Mouse (Mus musculus): Measurements from ENCODE around the gene Ankrd1. TPM values are rescaled to one million over a fixed set of nuclear protein-coding genes. Genes with fewer than 3 reads are reported as not detected.

Gene Ankrd1
- polyA plus RNA-seq, 1 experiment from 2014 or later = 0.40 TPM

DNA sequence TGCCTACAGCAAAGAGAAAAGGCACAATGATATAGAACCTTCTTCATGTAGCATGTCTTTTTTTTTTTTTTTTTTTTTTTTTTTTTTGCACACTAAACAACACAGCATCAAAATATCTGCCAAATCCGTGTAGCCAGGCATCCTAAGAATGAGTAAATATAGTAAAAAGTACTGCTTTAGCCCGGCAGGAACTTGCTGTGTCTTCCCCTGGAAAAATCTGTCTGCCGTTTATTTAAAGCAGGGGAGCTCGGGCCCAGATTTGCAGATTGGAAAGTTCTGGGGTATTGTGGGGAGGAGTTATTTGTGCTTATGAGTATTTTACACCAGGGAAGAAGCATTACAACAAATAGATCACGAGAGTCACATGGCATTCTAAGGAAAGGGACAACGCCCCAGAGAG is 12.1 kb upstream of the Ankrd1 start:
- Histone ChIP-seq H3K27me3 (no peaks in the 10 kb centered on the region), H3K9me3 (no peaks in the 10 kb centered on the region), H3K4me3 (no peak overlapping the region), H3K4me2 (replicated peaks) (no peak overlapping the region), H3K36me3 (no peaks in the 10 kb centered on the region), H3K9ac (no peak overlapping the region), H3K27ac (no peak overlapping the region), H3K4me1 (0 out of 2 replicates have a peak, but pooled peaks cover 7% of the 10 kb centered on the region)
- 66% methylated on average over 6 of the region's 6 CpGs for WGBS
- ATAC-seq (ENCODE audit: insufficient number of reproducible peaks, insufficient read depth, low FRiP score, low TSS enrichment) = no peak

DNA sequence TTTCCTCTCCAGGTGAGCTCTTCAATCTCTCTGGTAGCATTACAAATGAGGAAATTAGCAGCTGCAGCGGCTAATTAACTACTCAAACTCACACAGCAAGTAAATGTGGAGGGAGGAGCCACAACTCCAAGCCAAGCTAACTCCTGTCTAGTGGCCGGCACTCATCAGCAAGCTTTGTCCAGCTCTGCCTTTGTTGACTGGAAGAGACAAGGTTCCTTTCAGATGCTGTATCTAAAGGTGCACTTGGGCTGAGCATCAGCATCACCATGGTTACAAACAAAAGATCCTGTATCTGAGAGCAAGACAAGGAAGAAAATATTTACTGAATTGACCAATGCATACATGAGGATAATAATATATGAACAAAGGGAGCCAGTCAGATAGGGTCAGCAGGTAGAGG is 10.3 kb upstream of the Ankrd1 start:
- Histone ChIP-seq H3K27me3 (no peaks in the 10 kb centered on the region), H3K4me1 (0 out of 2 replicates have a peak, but pooled peaks cover 7% of the 10 kb centered on the region), H3K4me3 (no peak overlapping the region), H3K9ac (no peak overlapping the region), H3K9me3 (no peaks in the 10 kb centered on the region), H3K4me2 (replicated peaks) (no peak overlapping the region), H3K27ac (no peak overlapping the region), H3K36me3 (no peaks in the 10 kb centered on the region)
- WGBS = 44% methylated on average over 2 of the region's 2 CpGs
- ATAC-seq (ENCODE audit: insufficient number of reproducible peaks, insufficient read depth, low FRiP score, low TSS enrichment) = no peak

DNA sequence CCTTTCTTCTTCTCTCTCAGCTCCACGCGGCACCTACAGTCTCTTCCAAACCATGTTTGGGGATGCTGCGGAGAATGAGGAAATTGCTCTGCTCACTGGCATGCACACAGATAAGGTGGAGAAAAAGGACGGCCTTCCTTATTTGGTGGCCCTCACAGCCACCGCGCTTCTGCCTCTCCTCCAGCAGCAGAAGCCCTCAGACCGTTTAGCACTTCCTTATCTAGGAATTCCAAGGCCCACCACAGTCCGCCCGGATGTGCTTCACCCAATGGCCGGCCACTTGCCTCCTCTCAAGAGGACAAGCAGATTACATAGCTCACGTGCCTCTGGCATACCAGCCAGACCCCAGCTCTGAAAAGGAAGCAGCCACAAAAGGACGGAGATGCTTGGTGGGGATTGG is 9.7 kb upstream of the Ankrd1 start:
- H3K9ac ChIP-seq = no peak overlapping the region
- no peak overlapping the region for H3K27ac ChIP-seq
- no peak overlapping the region for H3K4me3 ChIP-seq
- WGBS = 51% methylated on average over 12 of the region's 12 CpGs
- H3K4me1 ChIP-seq = 0 out of 2 replicates have a peak, but pooled peaks cover 7% of the 10 kb centered on the region
- H3K27me3 ChIP-seq = no peaks in the 10 kb centered on the region
- H3K9me3 ChIP-seq = no peaks in the 10 kb centered on the region
- no peak overlapping the region for H3K4me2 ChIP-seq (replicated peaks)
- ATAC-seq (ENCODE audit: insufficient number of reproducible peaks, insufficient read depth, low FRiP score, low TSS enrichment) = no peak
- no peaks in the 10 kb centered on the region for H3K36me3 ChIP-seq

DNA sequence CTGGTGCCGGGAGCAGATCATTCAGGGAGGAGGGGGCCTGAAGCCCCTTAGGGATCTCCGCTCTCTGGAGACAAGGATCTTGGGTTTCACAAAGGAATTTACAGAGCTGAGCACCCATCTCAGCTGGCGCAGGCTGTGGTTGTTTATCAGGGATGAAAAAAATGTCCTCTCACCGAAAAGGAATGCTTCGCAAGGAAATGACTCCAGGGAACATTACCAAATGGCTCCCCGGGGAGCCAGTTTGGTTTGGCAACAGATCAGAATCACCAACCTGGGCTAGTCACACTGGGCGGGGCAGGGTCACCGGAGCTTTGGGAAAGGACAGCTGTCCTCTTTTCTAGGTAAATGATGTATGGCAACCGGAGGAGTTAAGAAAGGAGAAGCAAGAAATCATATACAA is 9.3 kb upstream of the Ankrd1 start:
- no peaks in the 10 kb centered on the region for H3K36me3 ChIP-seq
- H3K9me3 ChIP-seq = no peaks in the 10 kb centered on the region
- WGBS = 46% methylated on average over 9 of the region's 9 CpGs
- no peak overlapping the region for H3K9ac ChIP-seq
- ATAC-seq (ENCODE audit: insufficient number of reproducible peaks, insufficient read depth, low FRiP score, low TSS enrichment) = no peak
- H3K27me3 ChIP-seq = no peaks in the 10 kb centered on the region
- H3K27ac ChIP-seq = no peak overlapping the region
- H3K4me3 ChIP-seq = no peak overlapping the region
- no peak overlapping the region for H3K4me2 ChIP-seq (replicated peaks)
- 0 out of 2 replicates have a peak, but pooled peaks cover 7% of the 10 kb centered on the region for H3K4me1 ChIP-seq

- H3K27me3 ChIP-seq = no peaks in the 10 kb centered on the region
- no peak overlapping the region for H3K4me2 ChIP-seq (replicated peaks)
- H3K36me3 ChIP-seq = no peaks in the 10 kb centered on the region
- no peak for ATAC-seq (ENCODE audit: insufficient number of reproducible peaks, insufficient read depth, low FRiP score, low TSS enrichment)
- WGBS = 94% methylated on average over 3 of the region's 3 CpGs
- H3K27ac ChIP-seq = no peak overlapping the region
- H3K4me1 ChIP-seq = 0 out of 2 replicates have a peak, but pooled peaks cover 7% of the 10 kb centered on the region
- peaks cover 1% of the 10 kb centered on the region; the same call in 1 of the 2 replicates for H3K9me3 ChIP-seq
- H3K4me3 ChIP-seq = no peak overlapping the region
- no peak overlapping the region for H3K9ac ChIP-seq
Observed at GRCm38 (mm10) chr19:36128440-36128839, 8.5 kb upstream of the Ankrd1 start.

DNA sequence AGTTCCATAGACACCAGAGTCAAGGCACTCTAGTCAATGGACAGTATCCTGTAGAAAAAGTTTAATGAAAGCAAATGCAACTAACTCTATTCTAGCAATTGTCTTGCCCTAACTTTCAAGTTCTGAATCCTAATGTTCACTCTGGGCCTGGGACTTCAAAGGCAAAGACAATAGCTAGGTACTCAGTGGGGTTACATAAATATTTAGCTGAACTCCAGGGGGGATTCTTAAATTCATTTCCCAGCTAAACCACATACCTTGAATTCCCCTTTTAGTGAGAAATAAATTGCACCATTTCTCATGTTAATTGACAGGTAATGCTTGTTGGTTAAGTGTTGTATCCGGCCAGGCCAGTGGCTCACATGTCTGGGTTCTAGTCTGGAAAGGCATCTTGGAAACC is 4.3 kb upstream of the Ankrd1 start:
- 68% methylated on average over 1 of the region's 1 CpGs for WGBS
- no peaks in the 10 kb centered on the region for H3K27me3 ChIP-seq
- no peak overlapping the region for H3K27ac ChIP-seq
- ATAC-seq (ENCODE audit: insufficient number of reproducible peaks, insufficient read depth, low FRiP score, low TSS enrichment) = no peak
- 0 out of 2 replicates have a peak, but pooled peaks cover 3% of the 10 kb centered on the region for H3K4me1 ChIP-seq
- no peak overlapping the region for H3K9ac ChIP-seq
- H3K9me3 ChIP-seq = peaks cover 3% of the 10 kb centered on the region; the same call in 1 of the 2 replicates
- no peak overlapping the region for H3K4me2 ChIP-seq (replicated peaks)
- no peak overlapping the region for H3K4me3 ChIP-seq
- H3K36me3 ChIP-seq = no peaks in the 10 kb centered on the region

DNA sequence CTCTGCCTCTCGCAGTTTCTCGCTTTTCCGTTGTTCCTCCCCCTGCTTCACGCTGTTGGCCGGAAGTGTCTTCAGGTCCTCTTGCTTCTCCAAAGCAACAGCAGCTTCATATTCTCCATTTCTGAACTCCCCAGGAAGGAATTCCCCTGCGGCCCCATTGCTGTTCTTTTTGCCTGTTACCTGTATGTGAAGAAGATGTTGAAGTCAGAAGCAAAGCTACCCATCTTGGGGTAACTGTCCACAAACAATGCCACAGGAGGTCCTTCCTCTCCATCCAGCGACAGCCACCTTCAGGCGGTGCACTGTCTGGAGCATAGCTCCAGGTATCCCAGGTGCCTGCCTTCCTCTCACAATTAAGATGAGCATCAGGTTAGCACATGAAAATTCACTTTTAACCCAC is 680 bp downstream of the Ankrd1 start:
- no peaks in the 10 kb centered on the region; the same call in 1 of the 2 replicates for H3K4me1 ChIP-seq
- no peak overlapping the region for H3K9ac ChIP-seq
- no peak overlapping the region for H3K27ac ChIP-seq
- ATAC-seq (ENCODE audit: insufficient number of reproducible peaks, insufficient read depth, low FRiP score, low TSS enrichment) = no peak
- peaks cover 3% of the 10 kb centered on the region; the same call in 1 of the 2 replicates for H3K9me3 ChIP-seq
- no peak overlapping the region for H3K4me2 ChIP-seq (replicated peaks)
- no peaks in the 10 kb centered on the region for H3K36me3 ChIP-seq
- no peak overlapping the region for H3K4me3 ChIP-seq
- no peaks in the 10 kb centered on the region for H3K27me3 ChIP-seq
- 88% methylated on average over 8 of the region's 8 CpGs for WGBS

DNA sequence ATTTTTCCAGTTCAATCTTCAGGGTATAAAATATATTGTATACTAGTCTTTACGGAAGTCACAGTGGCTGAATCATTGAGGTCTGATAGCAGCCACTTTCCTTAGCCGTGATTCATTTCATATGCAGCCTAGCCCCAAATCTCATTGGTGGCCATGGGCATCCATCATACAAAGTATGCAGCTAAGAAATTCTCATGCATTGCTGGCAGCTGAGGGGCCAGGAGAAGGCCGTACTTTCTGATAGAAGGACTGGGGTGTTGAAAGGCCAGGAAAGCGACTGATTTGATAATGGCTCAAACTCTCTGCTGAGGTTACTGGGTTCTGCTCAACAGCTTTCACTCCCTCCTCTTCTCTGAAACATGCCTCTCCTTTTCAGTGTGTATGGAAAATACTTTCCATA is 3.7 kb downstream of the Ankrd1 start:
- no peak for ATAC-seq (ENCODE audit: insufficient number of reproducible peaks, insufficient read depth, low FRiP score, low TSS enrichment)
- WGBS = 66% methylated on average over 4 of the region's 4 CpGs
- H3K27ac ChIP-seq = no peak overlapping the region

GRCm38 (mm10) chr19:36112007-36112406 is 7.9 kb downstream of the Ankrd1 start:
- ATAC-seq (ENCODE audit: insufficient number of reproducible peaks, insufficient read depth, low FRiP score, low TSS enrichment) = no peak
- H3K36me3 ChIP-seq = no peaks in the 10 kb centered on the region
- H3K4me2 ChIP-seq (replicated peaks) = 0 out of 2 replicates have a peak overlapping the region, but pooled peaks have one; percentile 0
- no peak overlapping the region for H3K9ac ChIP-seq
- no peaks in the 10 kb centered on the region for H3K4me1 ChIP-seq
- no peak overlapping the region for H3K27ac ChIP-seq
- H3K27me3 ChIP-seq = no peaks in the 10 kb centered on the region
- H3K9me3 ChIP-seq = no peaks in the 10 kb centered on the region
- H3K4me3 ChIP-seq = no peak overlapping the region
- WGBS = 59% methylated on average over 17 of the region's 17 CpGs

More for the DNA sequence above, 3.7 kb downstream of the Ankrd1 start:
- Histone ChIP-seq H3K27me3 (no peaks in the 10 kb centered on the region), H3K4me1 (no peaks in the 10 kb centered on the region; the same call in 1 of the 2 replicates), H3K4me3 (no peak overlapping the region), H3K4me2 (replicated peaks) (0 out of 2 replicates have a peak overlapping the region, but pooled peaks have one; percentile 7), H3K36me3 (no peaks in the 10 kb centered on the region), H3K9ac (no peak overlapping the region), H3K9me3 (no peaks in the 10 kb centered on the region)

- Histone ChIP-seq H3K27me3 (no peaks in the 10 kb centered on the region), H3K27ac (no peak overlapping the region), H3K9ac (no peak overlapping the region), H3K36me3 (no peaks in the 10 kb centered on the region), H3K4me1 (no peaks in the 10 kb centered on the region), H3K4me3 (no peak overlapping the region), H3K4me2 (replicated peaks) (no peak overlapping the region), H3K9me3 (no peaks in the 10 kb centered on the region)
- no peak for ATAC-seq (ENCODE audit: insufficient number of reproducible peaks, insufficient read depth, low FRiP score, low TSS enrichment)
- WGBS = 35% methylated on average over 7 of the region's 7 CpGs
Observed at GRCm38 (mm10) chr19:36111054-36111895, 8.6 kb downstream of the Ankrd1 start.

- Histone ChIP-seq H3K36me3 (peaks cover 4% of the 10 kb centered on the region; the same call in 1 of the 2 replicates), H3K9ac (no peak overlapping the region), H3K4me3 (no peak overlapping the region), H3K27me3 (no peaks in the 10 kb centered on the region), H3K9me3 (no peaks in the 10 kb centered on the region), H3K4me2 (replicated peaks) (no peak overlapping the region), H3K27ac (no peak overlapping the region), H3K4me1 (no peaks in the 10 kb centered on the region)
- 57% methylated on average over 7 of the region's 7 CpGs for WGBS
- ATAC-seq (ENCODE audit: insufficient number of reproducible peaks, insufficient read depth, low FRiP score, low TSS enrichment) = no peak
Observed at GRCm38 (mm10) chr19:36110465-36110864, 9.4 kb downstream of the Ankrd1 start.

- Histone ChIP-seq H3K36me3 (peaks cover 7% of the 10 kb centered on the region; the same call in 1 of the 2 replicates), H3K27me3 (no peaks in the 10 kb centered on the region), H3K9ac (no peak overlapping the region), H3K4me3 (no peak overlapping the region), H3K27ac (no peak overlapping the region), H3K9me3 (no peaks in the 10 kb centered on the region), H3K4me2 (replicated peaks) (no peak overlapping the region), H3K4me1 (no peaks in the 10 kb centered on the region)
- ATAC-seq (ENCODE audit: insufficient number of reproducible peaks, insufficient read depth, low FRiP score, low TSS enrichment) = no peak
- WGBS = 86% methylated on average over 26 of the region's 26 CpGs
Observed at GRCm38 (mm10) chr19:36109318-36109944, 10.5 kb downstream of the Ankrd1 start.

All from embryonic facial prominence, embryonic 12.5 days (tissue).